Mouse (Mus musculus) CH12.LX (cell line): ENCODE measurements around the gene Opn1mw.

Experiments used
- BHLHE40 ChIP-seq: IDR thresholded peaks from 2 replicates; pipeline ENCODE4 v1.6.1; 2011; ENCODE audit warnings: mild to moderate bottlenecking, low read depth, low read length, improper control_type of control experiment
- CTCF ChIP-seq, 2 experiments: IDR thresholded peaks in 1 of 2; conservative IDR thresholded peaks in 1 of 2; 2 replicates each; pipeline ENCODE4 v1.5.1; 2011 to 2012; ENCODE audit warnings: low read depth in 2 of 2, low read length in 2 of 2, improper control_type of control experiment in 1 of 2, inconsistent platforms in 1 of 2, mild to moderate bottlenecking in 1 of 2, moderate library complexity in 1 of 2
- E2F4 ChIP-seq: IDR thresholded peaks from 2 replicates; pipeline ENCODE4 v1.6.1; 2011; ENCODE audit warnings: low read depth, low read length, improper control_type of control experiment; ENCODE audit not compliant: insufficient replicate concordance
- HCFC1 ChIP-seq: IDR thresholded peaks from 2 replicates; pipeline ENCODE4 v1.6.1; 2012; ENCODE audit warnings: low read depth, mild to moderate bottlenecking, inconsistent platforms, low read length, improper control_type of control experiment
- JUND ChIP-seq: conservative IDR thresholded peaks from 2 replicates; pipeline ENCODE4 v1.6.1; 2011; ENCODE audit warnings: low read depth, low read length, improper control_type of control experiment
- MEF2A ChIP-seq: IDR thresholded peaks from 2 replicates; pipeline ENCODE4 v1.6.1; 2014; ENCODE audit warnings: low read depth, mild to moderate bottlenecking, inconsistent platforms, low read length, improper control_type of control experiment, borderline replicate concordance
- POLR2A ChIP-seq: IDR thresholded peaks from 2 replicates; pipeline ENCODE4 v1.6.1; 2011; ENCODE audit warnings: low read depth, mild to moderate bottlenecking, improper control_type of control experiment, low read length
- RAD21 ChIP-seq: IDR thresholded peaks from 2 replicates; pipeline ENCODE4 v1.6.1; 2011; ENCODE audit warnings: low read depth, mild to moderate bottlenecking, low read length, improper control_type of control experiment, moderate library complexity
- RCOR1 ChIP-seq: conservative IDR thresholded peaks from 2 replicates; pipeline ENCODE4 v1.6.1; 2012; ENCODE audit warnings: low read depth, mild to moderate bottlenecking, inconsistent platforms, low read length, improper control_type of control experiment
- SIN3A ChIP-seq: IDR thresholded peaks from 2 replicates; pipeline ENCODE4 v1.6.1; 2012; ENCODE audit warnings: low read length, improper control_type of control experiment, inconsistent platforms
- USF1 ChIP-seq: IDR thresholded peaks from 2 replicates; pipeline ENCODE4 v1.6.1; 2014; ENCODE audit warnings: low read depth, mild to moderate bottlenecking, inconsistent platforms, low read length, improper control_type of control experiment

DNA sequence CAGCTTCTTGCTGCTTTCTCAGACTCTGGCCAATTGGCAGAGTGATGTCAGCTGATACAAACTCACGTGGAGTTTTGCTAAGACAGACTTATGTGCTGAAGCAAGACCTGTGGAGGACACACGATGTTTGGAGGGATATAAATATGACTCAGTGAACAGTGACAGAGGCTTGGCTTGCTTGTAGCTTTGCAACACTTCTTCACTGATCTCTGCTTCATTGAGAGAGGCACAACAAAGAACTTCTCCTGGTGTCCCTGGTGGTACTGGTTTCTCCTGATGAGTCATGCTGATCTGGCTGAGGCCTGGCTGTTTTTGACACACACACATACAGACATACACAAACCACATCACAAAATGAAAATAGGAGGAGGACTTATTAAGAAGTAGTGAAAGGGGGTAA, 21.3 kb upstream of the Opn1mw start:
- no peak for TF ChIP-seq BHLHE40
- TF ChIP-seq RAD21: no peak
- TF ChIP-seq USF1: no peak
- TF ChIP-seq HCFC1: no peak
- TF ChIP-seq JUND: no peak
- TF ChIP-seq POLR2A: no peak
- no peak for TF ChIP-seq MEF2A
- TF ChIP-seq RCOR1: no peak
- no peak for TF ChIP-seq CTCF (conservative IDR thresholded peaks at IDR 0.05 in 1 of 2, IDR thresholded peaks at IDR 0.05 in 1 of 2; ENCODE audit: low read depth in 2 of 2, low read length in 2 of 2)
- TF ChIP-seq SIN3A: no peak
- TF ChIP-seq E2F4: no peak
